Mouse (Mus musculus): ENCODE results near the gene Mecom.

The Mecom gene

DNA sequence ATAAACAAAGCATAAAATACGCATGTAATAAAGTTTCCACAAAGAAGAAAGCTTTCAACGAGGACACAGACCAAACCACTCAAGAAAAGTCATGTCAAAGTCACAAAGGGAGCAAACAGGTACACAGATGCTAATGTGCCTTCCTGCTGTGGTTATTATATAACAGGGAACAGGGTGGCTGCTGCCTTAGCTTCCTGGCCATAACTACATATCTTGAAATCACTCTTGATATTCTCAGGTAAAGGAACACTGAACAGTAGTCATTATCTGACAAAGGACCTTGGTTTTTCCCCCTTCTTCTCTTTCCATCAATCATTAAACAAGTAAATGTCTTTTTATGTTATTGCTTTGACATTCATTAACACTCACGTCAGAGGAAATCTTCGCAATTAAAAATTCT is 384.4 kb downstream of the Mecom start:
- DNase-seq (ENCODE audit: extremely low spot score, low read depth, low spot score) = no peak

DNA sequence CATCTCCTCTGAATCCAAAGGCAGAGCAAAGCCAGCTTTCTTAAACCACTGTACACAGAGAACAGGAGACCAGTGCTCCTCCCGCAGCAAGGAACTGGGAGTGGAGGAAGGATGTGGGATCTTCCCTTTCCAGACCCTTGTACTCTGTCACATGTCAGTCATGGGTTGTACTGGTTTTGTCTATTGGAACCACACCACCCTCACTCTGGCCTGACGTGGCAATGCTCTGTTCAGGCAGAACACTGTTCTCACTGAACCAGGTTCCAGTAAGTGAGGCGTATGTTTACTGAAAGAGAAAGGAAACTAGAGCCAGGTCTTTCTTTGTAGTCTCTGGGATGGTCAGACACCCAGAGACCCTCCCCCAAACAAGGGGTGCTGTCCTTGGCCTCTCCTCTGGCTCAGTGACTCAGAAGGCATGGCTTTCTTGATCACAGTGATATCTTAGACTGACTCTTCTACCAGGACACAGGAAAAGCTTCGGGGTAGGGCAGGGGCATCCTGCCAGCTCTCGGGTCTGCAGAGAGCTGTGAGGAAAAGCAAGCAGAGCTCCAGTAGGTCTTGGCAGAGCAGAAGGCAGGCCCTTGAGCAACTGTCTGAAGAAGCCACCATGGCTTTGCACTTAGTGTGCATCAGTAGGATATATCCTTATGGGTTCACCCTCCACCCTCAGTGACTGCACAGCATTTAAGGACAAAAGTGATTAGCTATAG is 386.7 kb downstream of the Mecom start:
- no peak for DNase-seq (ENCODE audit: extremely low spot score, low read depth, low spot score)

DNA sequence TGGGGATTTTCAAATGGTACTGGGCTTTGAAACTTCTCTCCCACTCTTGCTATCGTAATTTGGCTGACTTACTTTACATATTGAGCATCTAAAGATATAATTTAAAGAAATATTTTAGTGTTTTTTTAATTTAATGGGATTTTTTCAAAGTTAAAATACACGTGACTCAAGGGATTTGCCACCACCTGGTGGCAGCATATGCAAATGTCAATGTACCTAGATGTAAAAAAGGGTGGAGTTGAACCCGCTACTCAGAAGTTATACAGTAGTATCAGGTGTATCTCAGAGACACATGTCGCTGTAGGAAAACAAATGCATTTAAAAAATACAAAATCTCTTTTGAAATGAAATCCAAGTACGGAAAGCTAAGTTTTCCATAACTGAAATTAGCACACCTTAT is 387.5 kb downstream of the Mecom start:
- DNase-seq (ENCODE audit: extremely low spot score, low read depth, low spot score) = no peak

GRCm38 (mm10) chr3:30157128-30157670 is 390.6 kb downstream of the Mecom start:
- DNase-seq (ENCODE audit: extremely low spot score, low read depth, low spot score) = no peak

- DNase-seq (ENCODE audit: extremely low spot score, low read depth, low spot score) = no peak
Measured at GRCm38 (mm10) chr3:30154390-30154789, 393.4 kb downstream of the Mecom start.

DNA sequence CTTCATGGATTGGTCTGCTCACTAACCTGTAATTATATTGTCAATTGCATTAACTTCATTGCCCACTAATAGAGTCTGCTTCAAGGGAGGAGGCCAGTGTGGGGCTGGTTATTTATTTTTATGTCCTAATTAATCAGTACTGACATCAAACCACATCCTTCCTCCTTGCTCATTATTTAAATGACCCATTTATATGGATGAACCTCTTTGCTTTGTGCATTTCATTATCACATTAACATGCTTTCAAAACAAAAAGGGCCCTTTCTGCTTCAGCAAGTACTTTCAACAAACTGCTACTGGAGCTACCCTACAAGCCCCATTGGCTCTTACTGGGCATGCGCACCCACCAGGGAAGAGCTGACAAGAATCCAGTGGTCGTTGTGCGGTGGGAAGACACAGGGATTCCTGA is 393.9 kb downstream of the Mecom start:
- DNase-seq (ENCODE audit: extremely low spot score, low read depth, low spot score) = no peak

- DNase-seq (ENCODE audit: extremely low spot score, low read depth, low spot score) = no peak
Measured at GRCm38 (mm10) chr3:30150071-30150470, 397.7 kb downstream of the Mecom start.

DNA sequence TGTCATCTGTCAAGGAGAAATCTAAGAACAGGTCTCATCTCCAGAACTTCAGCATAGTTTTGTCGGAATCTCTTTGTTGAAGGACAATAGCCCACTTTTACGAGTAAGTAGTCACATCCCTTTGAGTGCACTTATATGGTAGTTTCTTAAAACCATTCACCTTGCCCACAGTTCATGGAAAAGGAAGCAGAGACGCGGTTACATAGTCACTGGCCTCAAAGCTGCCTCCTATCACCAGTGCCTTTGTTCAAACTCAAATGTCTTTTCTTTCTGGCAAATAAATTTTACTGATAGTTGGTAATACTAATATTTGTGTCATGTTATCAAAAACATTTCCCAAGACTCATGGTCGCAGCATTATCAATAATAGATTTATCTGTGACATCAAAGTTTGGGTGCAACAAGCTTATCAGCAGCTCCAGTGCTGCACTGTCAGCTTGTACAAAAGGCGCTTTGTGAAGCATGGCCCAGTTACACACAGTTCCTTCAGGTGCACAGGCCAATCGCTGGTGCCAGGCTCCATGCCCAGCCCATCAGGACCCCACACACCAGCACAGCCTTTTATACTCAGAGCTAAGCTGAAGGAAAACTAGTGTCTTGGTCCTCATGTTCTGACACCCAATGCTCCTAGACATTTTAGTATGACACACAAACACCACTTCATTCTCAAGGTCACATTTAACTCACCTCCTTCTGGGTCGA is 399.3 kb downstream of the Mecom start:
- no peak for DNase-seq (ENCODE audit: extremely low spot score, low read depth, low spot score)

DNA sequence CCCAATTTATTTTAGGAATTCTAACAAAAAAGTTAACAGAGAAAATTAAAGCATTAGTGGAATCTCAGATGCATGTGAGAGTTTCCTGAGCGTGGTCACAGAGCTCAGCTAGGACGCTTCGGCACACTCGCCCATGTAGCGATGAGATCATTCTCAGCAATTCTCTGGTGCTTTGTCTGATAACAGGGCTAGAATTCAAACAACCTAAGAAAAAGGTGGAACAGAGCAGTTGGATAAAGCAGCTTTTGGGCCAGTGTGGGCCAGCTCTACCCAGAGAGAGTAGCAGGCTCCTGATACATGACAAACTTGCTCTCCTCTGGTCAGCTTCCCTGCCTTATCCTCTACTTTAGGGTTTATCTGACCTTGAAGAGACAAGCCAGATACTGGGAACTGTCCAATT is 402.8 kb downstream of the Mecom start:
- no peak for DNase-seq (ENCODE audit: extremely low spot score, low read depth, low spot score)

DNA sequence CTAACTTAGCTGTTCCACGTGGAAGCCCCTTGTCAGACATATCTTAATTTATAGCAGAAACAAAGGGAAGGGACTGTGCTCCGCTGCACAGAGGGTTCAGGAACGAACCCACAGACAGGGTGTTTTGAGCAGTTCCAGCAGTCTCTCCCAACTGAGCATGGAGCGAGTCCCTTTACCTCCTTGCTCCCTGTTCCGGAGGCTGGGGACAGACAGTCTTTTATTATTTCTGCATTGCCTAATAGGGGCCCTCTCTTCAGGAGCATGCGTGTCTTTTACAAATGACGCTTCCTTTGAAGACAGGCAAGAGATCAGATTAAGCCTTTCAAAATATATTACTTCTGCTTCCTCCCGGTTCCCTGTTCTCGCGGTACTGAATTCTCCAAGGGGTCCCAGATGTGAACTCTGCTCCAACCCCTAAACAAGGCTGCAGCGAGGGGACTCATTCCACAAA is 403.8 kb downstream of the Mecom start:
- DNase-seq (ENCODE audit: extremely low spot score, low read depth, low spot score) = no peak

DNA sequence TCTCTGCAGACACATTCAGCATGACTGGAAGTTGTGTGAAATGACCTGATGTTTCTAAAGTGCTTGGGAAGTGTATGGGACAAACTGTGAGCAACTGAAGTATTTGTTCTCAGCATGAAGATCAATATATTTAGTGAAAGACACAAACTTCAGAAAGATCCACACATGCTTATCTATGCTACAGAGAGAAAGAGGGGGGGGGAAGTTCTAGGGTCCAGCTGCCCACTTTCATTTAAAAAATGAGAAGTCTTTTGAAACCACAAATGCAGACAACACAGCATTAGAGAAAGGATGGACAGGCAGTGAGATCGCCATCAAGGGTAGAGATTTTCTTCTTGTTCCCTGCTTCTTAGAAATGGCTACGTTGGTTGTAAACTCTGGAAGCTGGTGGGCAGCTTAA is 404.4 kb downstream of the Mecom start:
- no peak for DNase-seq (ENCODE audit: extremely low spot score, low read depth, low spot score)

GRCm38 (mm10) chr3:30140349-30140748 is 407.5 kb downstream of the Mecom start:
- no peak for DNase-seq (ENCODE audit: extremely low spot score, low read depth, low spot score)

DNA sequence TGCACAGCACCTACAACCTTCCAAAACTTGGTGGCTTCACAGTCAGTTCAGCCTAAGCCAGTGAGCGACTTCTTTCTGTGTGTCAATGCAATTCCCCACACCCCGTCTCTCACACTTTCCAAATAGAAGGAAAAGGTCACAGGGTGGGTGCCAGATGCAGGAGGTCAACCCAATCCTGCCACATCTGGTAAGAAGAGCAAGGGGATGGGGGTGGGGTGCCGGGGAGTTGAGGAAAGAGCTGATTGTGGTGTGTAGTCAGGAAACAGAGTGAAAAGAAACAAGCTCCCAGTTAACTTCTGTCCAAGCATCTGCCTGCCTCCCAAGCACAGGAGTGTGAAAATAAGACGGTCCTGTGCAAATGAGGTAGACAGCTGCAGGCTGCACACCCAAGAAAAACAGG is 408.1 kb downstream of the Mecom start:
- DNase-seq (ENCODE audit: extremely low spot score, low read depth, low spot score) = no peak

- DNase-seq (ENCODE audit: extremely low spot score, low read depth, low spot score) = no peak
Measured at GRCm38 (mm10) chr3:30138588-30138987, 409.2 kb downstream of the Mecom start.

DNA sequence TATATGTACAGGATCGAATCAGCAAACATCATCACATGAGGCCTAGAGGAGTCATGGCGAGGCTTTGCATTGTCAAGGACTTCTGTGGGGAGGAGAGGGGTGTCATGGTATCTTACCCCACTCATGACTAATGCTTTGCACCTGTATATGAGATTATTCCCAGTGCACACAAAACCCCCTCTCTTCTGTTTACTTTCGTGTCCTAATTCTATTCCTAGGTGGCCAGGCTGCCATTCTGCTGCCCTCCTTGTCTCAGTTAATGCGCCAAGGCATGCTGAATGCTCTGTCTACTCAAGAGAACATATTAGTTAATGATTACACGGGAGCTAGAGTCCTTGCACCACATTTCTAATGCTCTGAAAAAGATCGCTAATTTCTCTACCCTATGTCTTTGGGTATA is 412.0 kb downstream of the Mecom start:
- DNase-seq (ENCODE audit: extremely low spot score, low read depth, low spot score) = no peak

- no peak for DNase-seq (ENCODE audit: extremely low spot score, low read depth, low spot score)
Measured at GRCm38 (mm10) chr3:30135119-30135518, 412.7 kb downstream of the Mecom start.

DNA sequence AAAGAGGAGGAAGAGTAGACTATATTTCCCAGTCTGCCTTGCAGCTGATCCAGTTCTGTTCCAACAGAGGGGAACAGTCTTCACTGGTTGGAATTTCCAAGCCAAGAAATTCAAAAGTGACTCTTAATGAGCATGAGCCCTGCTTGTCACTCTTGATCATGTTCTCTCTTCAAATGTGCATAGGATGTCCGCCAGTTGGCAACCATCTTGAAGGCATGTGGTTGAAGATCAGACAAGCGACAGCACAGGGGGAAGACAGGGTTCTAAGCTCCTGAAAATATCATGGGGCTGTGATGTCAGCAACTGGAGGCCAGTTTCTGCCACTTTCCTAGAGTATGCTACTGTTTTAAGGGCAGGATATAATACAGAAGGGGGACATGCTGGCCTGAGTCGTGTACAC is 414.8 kb downstream of the Mecom start:
- no peak for DNase-seq (ENCODE audit: extremely low spot score, low read depth, low spot score)

- no peak for DNase-seq (ENCODE audit: extremely low spot score, low read depth, low spot score)
Measured at GRCm38 (mm10) chr3:30132370-30132769, 415.4 kb downstream of the Mecom start.

DNA sequence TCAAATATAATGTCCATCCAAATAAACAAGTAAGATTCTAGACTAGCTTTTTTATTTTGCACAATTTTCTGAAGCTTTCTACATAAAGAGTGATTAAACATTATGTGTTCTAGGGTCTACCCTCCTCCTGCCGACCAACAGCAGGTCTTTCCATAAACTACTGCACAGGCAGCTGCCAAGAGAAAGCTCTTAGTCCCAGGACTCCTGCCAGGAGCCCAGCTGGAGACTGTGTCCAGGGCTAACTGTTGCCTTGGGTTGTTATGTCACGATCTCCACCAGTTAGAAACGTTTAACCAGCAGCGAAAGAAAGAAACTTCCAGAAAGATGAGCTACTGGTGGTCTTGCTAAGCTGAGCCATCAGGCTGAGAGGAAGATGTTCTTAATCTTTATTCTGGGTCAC is 417.3 kb downstream of the Mecom start:
- DNase-seq (ENCODE audit: extremely low spot score, low read depth, low spot score) = no peak

DNA sequence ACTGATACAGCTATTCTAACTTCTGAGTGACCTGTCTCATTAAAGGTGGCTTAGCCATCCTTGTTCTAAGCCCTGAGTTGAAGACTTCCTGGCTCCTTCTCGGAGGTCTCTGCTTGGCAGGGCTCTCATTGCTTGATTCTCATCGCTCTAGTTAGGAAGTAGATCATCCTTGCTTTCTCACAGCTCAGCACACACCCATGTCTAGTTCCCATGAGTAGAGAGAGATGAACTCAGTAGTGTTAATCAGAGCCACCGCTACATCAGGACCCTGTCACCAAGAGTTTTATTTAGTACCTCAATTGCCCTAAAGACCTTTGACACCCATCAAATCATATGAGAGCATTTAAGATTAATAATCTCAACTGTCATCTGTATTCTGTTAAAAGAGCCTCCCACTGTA is 425.2 kb downstream of the Mecom start:
- no peak for DNase-seq (ENCODE audit: extremely low spot score, low read depth, low spot score)

GRCm38 (mm10) chr3:30120790-30121512 is 426.9 kb downstream of the Mecom start:
- no peak for DNase-seq (ENCODE audit: extremely low spot score, low read depth, low spot score)

Measured in hindlimb bud, embryonic 11.5 days (tissue).